Mouse (Mus musculus) gastrocnemius, adult 8-10 months (tissue): ENCODE measurements around the gene Elmo1. TPM values are rescaled to one million over a fixed set of nuclear protein-coding genes. Genes with fewer than 3 reads are reported as not detected.

Source experiments
- DNase-seq, 2 experiments: peaks; one replicate each; pipeline ENCODE4 v3.0.0; 2022; ENCODE audit warnings: low spot score in 2 of 2
- total RNA-seq, 4 experiments: library from RNA; stranded (reverse); gene quantifications; 2 replicates each; pipeline ENCODE4 v1.2.4; 2022

The Elmo1 gene
- total RNA-seq, 4 experiments from 2014 or later: 1.3 to 3.7 (median 2.4) TPM

- DNase-seq: no peak
These were observed 424.3 kb downstream of the Elmo1 start for GRCm38 (mm10) chr13:20514721-20515120.

- no peak for DNase-seq
These were observed 425.7 kb downstream of the Elmo1 start for GRCm38 (mm10) chr13:20516096-20516495.

DNA sequence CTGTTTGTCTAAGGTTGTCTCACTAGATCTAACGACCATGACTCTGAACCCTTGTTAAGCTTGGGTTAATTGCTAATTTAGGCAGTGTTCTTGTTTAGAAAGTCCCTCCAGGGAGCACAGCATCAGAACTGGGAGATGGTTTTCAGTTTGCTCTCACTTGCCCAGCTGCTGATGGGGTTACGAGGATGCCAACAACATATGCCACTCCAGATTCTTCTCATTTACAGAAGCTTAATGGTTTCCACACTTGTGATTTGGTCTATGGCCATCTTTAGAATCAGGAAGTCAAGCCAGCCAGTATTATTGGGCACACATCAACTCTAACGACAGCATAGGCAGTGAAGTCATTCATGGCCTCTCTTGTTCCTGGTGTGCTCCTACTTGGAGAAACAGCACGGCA lies 427.3 kb downstream of the Elmo1 start:
- no peak for DNase-seq

DNA sequence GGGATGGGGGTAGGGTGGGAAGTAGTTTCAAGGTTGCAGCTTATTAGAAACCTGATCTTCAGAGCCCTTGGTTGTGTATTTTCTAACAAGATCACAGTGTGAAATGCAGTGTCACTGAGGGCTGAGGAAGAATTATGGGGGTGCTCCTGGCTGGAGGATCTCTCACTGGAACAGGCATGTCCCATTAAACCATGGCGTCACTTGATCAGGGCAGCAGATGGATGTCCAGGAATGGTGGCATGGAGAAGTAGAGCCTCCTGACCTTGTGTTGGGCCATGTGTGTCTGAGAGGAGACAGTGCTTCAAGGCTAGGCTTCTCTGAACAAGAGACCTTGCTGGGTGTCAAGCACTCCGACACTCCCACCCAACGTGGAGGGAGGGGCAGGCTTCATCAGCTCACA lies 431.1 kb downstream of the Elmo1 start:
- no peak for DNase-seq

- DNase-seq: no peak
These were observed 433.3 kb downstream of the Elmo1 start for GRCm38 (mm10) chr13:20523671-20524070.

GRCm38 (mm10) chr13:20525844-20526243 lies 435.4 kb downstream of the Elmo1 start:
- DNase-seq: no peak

- no peak for DNase-seq
These were observed 446.7 kb downstream of the Elmo1 start for GRCm38 (mm10) chr13:20537053-20537452.

DNA sequence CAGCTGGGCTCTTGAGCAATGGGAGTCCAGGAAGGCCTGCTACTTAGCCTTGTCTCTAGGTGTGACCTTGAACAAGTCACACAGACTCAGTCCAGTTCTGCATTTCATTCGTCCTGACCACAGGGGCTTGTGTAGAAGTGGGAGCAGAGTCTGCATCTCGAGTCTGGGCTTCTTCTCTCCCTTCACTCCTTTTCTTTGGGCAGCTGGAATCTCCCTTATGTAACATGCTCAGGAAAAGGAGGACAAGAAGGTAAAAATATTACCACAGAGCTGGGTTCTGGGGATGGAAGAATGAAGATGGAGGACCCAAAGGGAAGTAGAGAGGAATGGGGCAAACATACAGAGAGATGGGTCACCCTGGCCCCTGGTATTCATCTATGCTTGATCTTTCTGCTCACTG lies 447.1 kb downstream of the Elmo1 start:
- no peak for DNase-seq

DNA sequence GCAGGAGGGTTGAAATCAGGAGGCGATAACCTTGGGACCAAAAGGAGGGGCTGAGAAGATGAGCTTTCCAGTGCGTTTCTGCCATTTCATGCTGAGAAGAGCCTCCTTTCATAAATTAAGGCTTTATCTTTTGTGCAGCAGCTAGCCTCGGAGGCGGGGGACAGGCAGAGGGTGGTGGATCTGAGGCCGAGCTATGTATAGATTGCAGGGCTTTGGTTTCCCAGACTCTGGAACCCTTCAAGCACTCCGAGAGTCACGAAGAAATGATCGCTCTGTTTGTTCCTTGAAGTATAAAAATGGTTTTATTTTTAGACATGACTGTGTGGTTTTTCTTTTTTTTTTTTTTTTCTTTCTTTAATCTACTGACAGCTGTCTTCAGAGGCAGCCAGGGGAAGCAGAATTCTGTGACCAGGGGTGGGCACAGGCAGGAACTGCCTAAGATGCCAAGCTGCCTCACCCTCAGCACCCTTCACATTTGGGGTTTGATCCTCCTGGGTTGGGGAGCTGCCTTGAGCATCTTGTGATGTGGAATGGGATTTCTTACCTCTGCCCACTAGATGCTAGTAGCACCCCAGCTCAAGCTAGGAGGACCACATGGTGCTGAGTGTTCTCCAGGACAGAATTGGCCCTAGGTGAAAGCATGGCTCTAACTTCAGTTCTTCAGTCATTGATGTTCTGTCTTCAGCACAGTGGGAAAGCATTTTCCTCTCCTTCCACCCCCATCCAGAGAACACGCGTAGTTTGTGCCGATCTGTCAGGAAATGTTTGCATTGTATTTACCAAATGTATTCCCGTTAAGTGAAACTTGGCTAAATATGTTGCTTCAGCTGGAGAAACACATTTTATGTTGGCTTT lies 448.0 kb downstream of the Elmo1 start:
- no peak for DNase-seq

DNA sequence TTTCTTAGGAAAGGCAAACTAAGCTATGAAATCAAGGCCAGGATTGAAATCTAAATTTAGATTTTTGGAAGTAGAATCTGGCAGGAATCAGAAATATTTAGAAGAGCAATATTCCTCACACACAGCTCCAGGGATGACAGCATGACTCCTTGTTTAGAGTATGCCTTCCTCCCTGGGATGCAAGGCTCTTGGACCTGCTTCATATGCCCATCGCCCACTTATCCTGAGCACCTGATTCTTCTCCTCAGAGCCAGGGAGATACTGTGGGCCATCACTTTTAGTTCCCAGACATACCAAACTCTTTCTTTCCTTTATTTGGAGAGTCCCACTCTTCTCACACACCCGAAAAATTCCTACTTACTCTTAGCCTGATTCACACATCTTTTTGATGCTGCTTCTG lies 449.2 kb downstream of the Elmo1 start:
- DNase-seq: no peak

- no peak for DNase-seq
These were observed 456.3 kb downstream of the Elmo1 start for GRCm38 (mm10) chr13:20546568-20547204.

GRCm38 (mm10) chr13:20549983-20550382 lies 459.6 kb downstream of the Elmo1 start:
- DNase-seq: no peak

GRCm38 (mm10) chr13:20551559-20551958 lies 461.2 kb downstream of the Elmo1 start:
- DNase-seq: no peak

DNA sequence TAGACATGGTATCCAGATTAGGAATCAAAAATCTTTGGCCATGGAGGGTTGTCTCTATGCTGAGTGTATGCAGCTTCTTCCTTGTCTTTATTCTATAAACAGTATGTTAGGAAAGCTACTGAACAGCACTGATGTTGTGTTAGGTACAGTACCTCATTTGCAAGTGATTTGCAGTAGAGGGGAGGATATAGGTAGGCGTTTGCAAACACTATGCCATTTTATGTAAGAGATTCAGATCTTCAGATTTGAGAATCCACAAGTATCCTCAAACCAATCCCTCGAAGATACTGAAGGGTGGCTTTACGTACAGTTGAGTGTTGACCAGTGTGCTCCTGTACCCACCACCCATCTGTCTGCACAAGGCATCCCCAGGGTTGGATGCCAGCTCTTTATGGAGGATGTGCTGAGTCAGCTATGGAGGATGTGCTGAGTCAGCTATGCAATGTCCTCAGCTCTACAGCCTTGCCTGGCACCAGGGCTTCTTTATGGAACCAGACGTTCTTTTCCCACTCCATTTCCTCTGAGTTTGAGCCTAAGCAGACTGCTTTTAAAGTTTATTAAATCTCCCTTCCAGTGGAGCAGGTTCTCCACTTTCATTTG lies 465.6 kb downstream of the Elmo1 start:
- DNase-seq: no peak

DNA sequence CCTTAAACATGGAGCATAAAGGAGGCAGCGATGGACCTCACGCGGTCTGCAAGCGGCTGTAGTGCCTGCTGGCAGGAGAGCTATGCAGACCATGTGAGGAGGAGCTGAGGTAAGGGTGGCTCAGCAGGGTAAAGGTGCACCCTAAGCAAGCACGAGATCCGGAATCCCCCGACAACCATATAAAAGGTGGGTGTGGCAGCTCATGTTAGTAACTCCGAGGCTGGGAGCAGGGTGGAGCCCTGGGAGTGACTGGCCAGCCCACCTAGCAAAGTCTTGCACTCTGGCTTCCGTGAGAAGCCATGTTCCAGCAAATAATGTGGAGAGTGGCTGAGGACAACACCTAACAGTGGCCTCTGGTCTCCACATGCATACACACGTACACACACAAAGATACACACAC lies 466.3 kb downstream of the Elmo1 start:
- no peak for DNase-seq

- DNase-seq: no peak
These were observed 466.8 kb downstream of the Elmo1 start for GRCm38 (mm10) chr13:20557156-20557555.

- DNase-seq: no peak
These were observed 468.0 kb downstream of the Elmo1 start for GRCm38 (mm10) chr13:20558376-20558775.

DNA sequence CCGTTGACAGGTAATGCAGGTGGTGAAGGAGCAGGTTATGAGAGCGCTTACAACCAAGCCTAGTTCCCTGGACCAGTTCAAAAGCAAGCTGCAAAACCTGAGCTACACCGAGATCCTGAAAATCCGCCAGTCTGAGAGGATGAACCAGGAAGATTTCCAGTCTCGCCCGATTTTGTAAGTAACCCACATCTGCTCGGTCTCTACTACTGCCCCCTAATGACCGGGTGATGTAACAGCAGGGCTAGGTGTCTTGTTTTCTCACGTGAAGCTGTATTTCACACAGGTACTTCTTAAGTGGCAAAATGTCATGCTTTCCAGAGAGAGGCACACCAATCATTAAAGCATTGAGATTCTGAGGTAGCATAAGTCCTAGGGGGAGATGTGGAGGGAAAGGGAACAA lies 474.0 kb downstream of the Elmo1 start:
- DNase-seq: no peak

- DNase-seq: no peak
These were observed 484.8 kb downstream of the Elmo1 start for GRCm38 (mm10) chr13:20575186-20575585.

DNA sequence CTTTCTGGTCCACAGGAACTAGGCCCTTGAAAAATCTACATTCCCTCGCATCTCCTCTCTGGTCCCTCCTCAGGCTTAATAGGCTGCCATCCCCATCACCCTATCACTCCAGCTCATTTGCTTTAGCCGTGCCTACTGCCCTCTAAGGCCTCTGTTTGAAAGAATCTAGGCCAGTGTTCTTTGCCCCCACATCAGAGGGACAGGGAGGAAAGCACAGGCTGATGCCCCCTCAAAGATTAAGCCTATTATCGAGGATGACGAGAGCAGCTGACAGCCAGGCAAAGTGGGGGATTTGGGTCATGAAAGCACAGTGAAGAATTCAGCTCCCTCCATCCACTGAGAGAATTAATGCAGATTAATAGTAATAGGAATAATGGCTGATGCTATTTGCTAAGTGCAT lies 495.5 kb downstream of the Elmo1 start:
- no peak for DNase-seq

GRCm38 (mm10) chr13:20586462-20586861 lies 496.1 kb downstream of the Elmo1 start:
- no peak for DNase-seq

DNA sequence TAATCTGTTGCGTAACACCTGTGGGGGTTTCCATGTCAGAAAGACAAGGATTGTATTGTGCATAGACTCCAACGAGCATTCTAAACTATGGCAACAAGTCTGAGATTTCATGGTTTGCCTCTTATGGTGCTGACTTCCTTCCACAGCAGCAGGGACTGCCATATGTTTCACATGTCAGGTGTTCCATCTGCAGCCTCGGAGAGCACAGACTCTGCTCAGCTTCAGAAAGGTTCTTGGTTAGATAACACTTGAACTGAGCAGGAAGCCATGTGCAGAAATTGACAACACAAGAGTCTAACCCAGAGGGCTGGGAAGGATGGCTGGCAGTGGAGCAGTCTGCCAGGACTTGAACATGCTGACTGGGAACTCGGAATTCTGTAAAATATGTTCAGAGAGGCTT lies 500.6 kb downstream of the Elmo1 start:
- no peak for DNase-seq

- DNase-seq: no peak
These were observed 506.9 kb downstream of the Elmo1 start for GRCm38 (mm10) chr13:20597307-20597706.
